Mouse (Mus musculus) midbrain, embryonic 15.5 days (tissue): ENCODE measurements around the gene Btbd1. TPM values are rescaled to one million over a fixed set of nuclear protein-coding genes. Genes with fewer than 3 reads are reported as not detected.

ENCODE experiments used
- ATAC-seq: fragments of 200-750 bp; cut with Nextera tagmentation; replicated peaks from 2 replicates; pipeline ENCODE4 v1.8.0; 2017; ENCODE audit warnings: moderate TSS enrichment
- H3K27ac ChIP-seq: fragments of 300-500 bp; sonication (generic); 2 replicates; pipeline ENCODE4 v1.5.1; 2015; ENCODE audit warnings: mild to moderate bottlenecking, inconsistent platforms
- H3K27me3 ChIP-seq: fragments of 300-500 bp; sonication (generic); replicated peaks from 2 replicates; pipeline ENCODE4 v1.6.1; 2015; ENCODE audit warnings: inconsistent platforms
- H3K36me3 ChIP-seq: fragments of 300-500 bp; sonication (generic); replicated peaks from 2 replicates; pipeline ENCODE4 v1.6.1; 2015; ENCODE audit warnings: inconsistent platforms
- H3K4me1 ChIP-seq: fragments of 300-500 bp; sonication (generic); 2 replicates; pipeline ENCODE4 v1.6.1; 2015; ENCODE audit warnings: inconsistent platforms
- H3K4me2 ChIP-seq: fragments of 300-500 bp; sonication (generic); 2 replicates; pipeline ENCODE4 v1.6.1; 2015; ENCODE audit warnings: inconsistent platforms, mild to moderate bottlenecking, moderate library complexity
- H3K4me3 ChIP-seq: fragments of 300-500 bp; sonication (generic); 2 replicates; pipeline ENCODE4 v1.5.1; 2015; ENCODE audit warnings: mild to moderate bottlenecking, inconsistent platforms
- H3K9ac ChIP-seq: fragments of 300-500 bp; sonication (generic); 2 replicates; pipeline ENCODE4 v1.6.1; 2015; ENCODE audit warnings: mild to moderate bottlenecking, inconsistent platforms
- H3K9me3 ChIP-seq: fragments of 300-500 bp; sonication (generic); 2 replicates; pipeline ENCODE4 v1.6.1; 2016; ENCODE audit warnings: inconsistent platforms
- WGBS: fragments of 180-500 bp; shearing (Covaris S2); methylation state at CpG from one replicate; pipeline ENCODE4 v1.1.7; 2015; ENCODE audit warnings: mixed read lengths; 5-methylcytosine and 5-hydroxymethylcytosine counted together
- polyA plus RNA-seq: library from polyadenylated mRNA; unstranded; fragments of >200 nt; fragmentation: Nextera tagmentation; extraction: Ambion mirVana; gene quantifications from 2 replicates; pipeline ENCODE4 v1.2.1, GENCODE M21; 2015

Btbd1 gene
- polyA plus RNA-seq: 94.4 and 95.1 TPM in 2 replicates

GRCm38 (mm10) chr7:81829379-81829894 is at the start of gene Btbd1:
TSS of gene Btbd1 (minus strand) at chr7:81829431.
- H3K27ac ChIP-seq: peak within 1 kb of the TSS; percentile 91
- peak within 1 kb of the TSS; percentile 69 for H3K4me3 ChIP-seq
- under 1% methylated on average over 53 of the region's 58 CpGs for whole genome bisulfite sequencing
- H3K27me3 ChIP-seq: no peaks in the 10 kb centered on the region
- peak; percentile 91 for ATAC-seq
- H3K4me2 ChIP-seq: peak within 1 kb of the TSS; percentile 60
- H3K4me1 ChIP-seq: peaks cover 41% of the 10 kb centered on the region
- H3K9me3 ChIP-seq: no peaks in the 10 kb centered on the region
- H3K36me3 ChIP-seq: no peaks in the 10 kb centered on the region
- peak within 1 kb of the TSS; percentile 64 for H3K9ac ChIP-seq

GRCm38 (mm10) chr7:81875372-81875771 is 46.1 kb upstream of the Btbd1 start:
- Histone ChIP-seq H3K27me3 (no peaks in the 10 kb centered on the region), H3K4me3 (no peak overlapping the region), H3K36me3 (no peaks in the 10 kb centered on the region), H3K4me2 (no peak overlapping the region), H3K9me3 (no peaks in the 10 kb centered on the region), H3K9ac (no peak overlapping the region), H3K27ac (no peak overlapping the region), H3K4me1 (no peaks in the 10 kb centered on the region)
- WGBS: 79% methylated on average over 9 of the region's 9 CpGs
- ATAC-seq: no peak

GRCm38 (mm10) chr7:81874636-81875035 is 45.4 kb upstream of the Btbd1 start:
- Histone ChIP-seq H3K4me2 (no peak overlapping the region), H3K4me3 (no peak overlapping the region), H3K9ac (no peak overlapping the region), H3K27ac (no peak overlapping the region), H3K36me3 (no peaks in the 10 kb centered on the region), H3K27me3 (no peaks in the 10 kb centered on the region), H3K4me1 (no peaks in the 10 kb centered on the region), H3K9me3 (no peaks in the 10 kb centered on the region)
- 71% methylated on average over 6 of the region's 6 CpGs for WGBS
- ATAC-seq: no peak

GRCm38 (mm10) chr7:81873807-81874206 is 44.6 kb upstream of the Btbd1 start:
- Histone ChIP-seq H3K36me3 (no peaks in the 10 kb centered on the region), H3K9me3 (no peaks in the 10 kb centered on the region), H3K27ac (no peak overlapping the region), H3K9ac (no peak overlapping the region), H3K27me3 (no peaks in the 10 kb centered on the region), H3K4me1 (no peaks in the 10 kb centered on the region), H3K4me2 (no peak overlapping the region), H3K4me3 (no peak overlapping the region)
- WGBS: 55% methylated on average over 1 of the region's 1 CpGs
- ATAC-seq: no peak

- H3K9ac ChIP-seq: no peak overlapping the region
- no peak for ATAC-seq
- no peaks in the 10 kb centered on the region for H3K27me3 ChIP-seq
- no peaks in the 10 kb centered on the region for H3K4me1 ChIP-seq
- no peak overlapping the region for H3K4me2 ChIP-seq
- no peak overlapping the region for H3K4me3 ChIP-seq
- no peaks in the 10 kb centered on the region for H3K9me3 ChIP-seq
- H3K27ac ChIP-seq: no peak overlapping the region
- no peaks in the 10 kb centered on the region for H3K36me3 ChIP-seq
- WGBS: 85% methylated on average over 13 of the region's 13 CpGs
Measured at GRCm38 (mm10) chr7:81872493-81873013, 43.3 kb upstream of the Btbd1 start.

- Histone ChIP-seq H3K27ac (no peak overlapping the region), H3K4me2 (no peak overlapping the region), H3K9ac (no peak overlapping the region), H3K4me3 (no peak overlapping the region), H3K36me3 (no peaks in the 10 kb centered on the region), H3K9me3 (no peaks in the 10 kb centered on the region), H3K27me3 (no peaks in the 10 kb centered on the region), H3K4me1 (no peaks in the 10 kb centered on the region)
- WGBS: 27% methylated on average over 6 of the region's 6 CpGs
- peak; percentile 66 for ATAC-seq
Measured at GRCm38 (mm10) chr7:81868158-81868557, 38.9 kb upstream of the Btbd1 start.

GRCm38 (mm10) chr7:81867231-81867930 is 38.1 kb upstream of the Btbd1 start:
- WGBS: 89% methylated on average over 9 of the region's 9 CpGs

GRCm38 (mm10) chr7:81865937-81866336 is 36.7 kb upstream of the Btbd1 start:
- Histone ChIP-seq H3K4me1 (no peaks in the 10 kb centered on the region), H3K4me3 (no peak overlapping the region), H3K9ac (no peak overlapping the region), H3K27ac (no peak overlapping the region), H3K36me3 (no peaks in the 10 kb centered on the region), H3K27me3 (no peaks in the 10 kb centered on the region), H3K9me3 (no peaks in the 10 kb centered on the region), H3K4me2 (no peak overlapping the region)
- WGBS: 98% methylated on average over 6 of the region's 6 CpGs
- no peak for ATAC-seq

More at GRCm38 (mm10) chr7:81867231-81867930, 38.1 kb upstream of the Btbd1 start:
- H3K27me3 ChIP-seq: no peaks in the 10 kb centered on the region
- H3K4me3 ChIP-seq: no peak overlapping the region
- H3K4me2 ChIP-seq: no peak overlapping the region
- H3K9ac ChIP-seq: no peak overlapping the region
- H3K9me3 ChIP-seq: no peaks in the 10 kb centered on the region
- no peak for ATAC-seq
- H3K27ac ChIP-seq: no peak overlapping the region
- no peaks in the 10 kb centered on the region for H3K4me1 ChIP-seq
- no peaks in the 10 kb centered on the region for H3K36me3 ChIP-seq

GRCm38 (mm10) chr7:81864552-81864951 is 35.3 kb upstream of the Btbd1 start:
- H3K36me3 ChIP-seq: no peaks in the 10 kb centered on the region
- peaks cover 2% of the 10 kb centered on the region; the same call in 1 of the 2 replicates for H3K4me1 ChIP-seq
- H3K27me3 ChIP-seq: no peaks in the 10 kb centered on the region; the same call in 1 of the 2 replicates
- H3K9me3 ChIP-seq: no peaks in the 10 kb centered on the region
- 91% methylated on average over 6 of the region's 6 CpGs for WGBS
- ATAC-seq: no peak
- H3K4me3 ChIP-seq: no peak overlapping the region
- H3K4me2 ChIP-seq: no peak overlapping the region
- no peak overlapping the region for H3K9ac ChIP-seq
- H3K27ac ChIP-seq: no peak overlapping the region

GRCm38 (mm10) chr7:81862587-81863583 is 33.7 kb upstream of the Btbd1 start:
- H3K4me2 ChIP-seq: no peak overlapping the region
- no peak overlapping the region for H3K4me3 ChIP-seq
- no peak overlapping the region for H3K27ac ChIP-seq
- 72% methylated on average over 24 of the region's 24 CpGs for WGBS
- no peaks in the 10 kb centered on the region for H3K36me3 ChIP-seq
- ATAC-seq: no peak
- H3K9ac ChIP-seq: no peak overlapping the region
- peaks cover 7% of the 10 kb centered on the region for H3K27me3 ChIP-seq
- peaks cover 16% of the 10 kb centered on the region for H3K4me1 ChIP-seq
- no peaks in the 10 kb centered on the region for H3K9me3 ChIP-seq

- Histone ChIP-seq H3K27me3 (peaks cover 13% of the 10 kb centered on the region), H3K4me1 (peaks cover 16% of the 10 kb centered on the region), H3K36me3 (no peaks in the 10 kb centered on the region), H3K9me3 (no peaks in the 10 kb centered on the region), H3K4me3 (no peak overlapping the region), H3K9ac (no peak overlapping the region), H3K4me2 (no peak overlapping the region), H3K27ac (no peak overlapping the region)
- WGBS: 85% methylated on average over 4 of the region's 4 CpGs
- ATAC-seq: no peak
Measured at GRCm38 (mm10) chr7:81861921-81862320, 32.7 kb upstream of the Btbd1 start.

- Histone ChIP-seq H3K27ac (no peak overlapping the region), H3K27me3 (peaks cover 16% of the 10 kb centered on the region), H3K4me3 (no peak overlapping the region), H3K4me1 (peaks cover 16% of the 10 kb centered on the region), H3K36me3 (no peaks in the 10 kb centered on the region), H3K9me3 (no peaks in the 10 kb centered on the region), H3K9ac (no peak overlapping the region), H3K4me2 (no peak overlapping the region)
- WGBS: 82% methylated on average over 2 of the region's 2 CpGs
- no peak for ATAC-seq
Measured at GRCm38 (mm10) chr7:81861461-81861860, 32.2 kb upstream of the Btbd1 start.
